ENCODE assay signal across 21 mouse cellular contexts in genomic region chr1:192699101-192699500, GRCm38 (mm10).
"Had no signal": no experiment of that assay in that cellular context is flagged by ENCODE, and none has a peak within 500 bp of the region (broad histone marks: within the 10 kb centered on the region; RNA-seq: fewer than 3 reads in every experiment).

No protein-coding gene starts in this region.

- H3K27me3 ChIP-seq: heart, embryonic 13.5 days; heart, embryonic 15.5 days; hindbrain, embryonic 12.5 days; intestine, embryonic 15.5 days; limb, embryonic 12.5 days had no signal

- ATAC-seq: forebrain, postnatal 0 days; hindbrain, embryonic 16.5 days; inflammation-experienced regulatory T-cells, adult 6 months; intestine, embryonic 15.5 days; intestine, postnatal 0 days had no signal

- DNase-seq: forebrain, postnatal 0 days; gastrocnemius, postnatal 14 days; gastrocnemius, postnatal 36 days; heart, adult 18-20 months; heart, postnatal 14 days; heart, postnatal 36 days; kidney, adult 18-20 months; kidney, adult 8-10 months; kidney, postnatal 10 days; kidney, postnatal 25 days; kidney, postnatal 4 days; liver had no signal

- H3K36me3 ChIP-seq: heart, embryonic 13.5 days; heart, embryonic 15.5 days; hindbrain, embryonic 12.5 days; intestine, embryonic 15.5 days; limb, embryonic 10.5 days; limb, embryonic 12.5 days had no signal
